Mouse (Mus musculus) liver, embryonic 15.5 days (tissue): ENCODE data around the gene H2-DMa. TPM values are rescaled to one million over a fixed set of nuclear protein-coding genes. Genes with fewer than 3 reads are reported as not detected.

ENCODE experiments used
- ATAC-seq: fragments of 200-750 bp; cut with Nextera tagmentation; 2 replicates; pipeline ENCODE4 v1.8.0; 2017; ENCODE audit warnings: moderate number of reproducible peaks, mild to moderate bottlenecking, moderate library complexity; ENCODE audit not compliant: insufficient read depth
- H3K27ac ChIP-seq: fragments of 300-500 bp; sonication (generic); replicated peaks from 2 replicates; pipeline ENCODE4 v1.5.1; 2015; ENCODE audit warnings: mild to moderate bottlenecking, inconsistent platforms
- H3K27me3 ChIP-seq: fragments of 300-500 bp; sonication (generic); 2 replicates; pipeline ENCODE4 v1.6.1; 2015; ENCODE audit warnings: mild to moderate bottlenecking, inconsistent platforms
- H3K36me3 ChIP-seq: fragments of 300-500 bp; sonication (generic); replicated peaks from 2 replicates; pipeline ENCODE4 v1.6.1; 2015; ENCODE audit warnings: moderate library complexity, mild to moderate bottlenecking, inconsistent platforms
- H3K4me1 ChIP-seq: fragments of 300-500 bp; sonication (generic); replicated peaks from 2 replicates; pipeline ENCODE4 v1.6.1; 2015; ENCODE audit warnings: inconsistent platforms
- H3K4me2 ChIP-seq: fragments of 300-500 bp; sonication (generic); 2 replicates; pipeline ENCODE4 v1.6.1; 2015; ENCODE audit warnings: moderate library complexity, mild to moderate bottlenecking, inconsistent platforms
- H3K4me3 ChIP-seq: fragments of 300-500 bp; sonication (generic); replicated peaks from 2 replicates; pipeline ENCODE4 v1.5.1; 2015; ENCODE audit warnings: mild to moderate bottlenecking, inconsistent platforms
- H3K9ac ChIP-seq: fragments of 300-500 bp; sonication (generic); 2 replicates; pipeline ENCODE4 v1.6.1; 2015; ENCODE audit warnings: moderate library complexity, mild to moderate bottlenecking, inconsistent platforms
- H3K9me3 ChIP-seq: fragments of 300-500 bp; sonication (generic); replicated peaks from 2 replicates; pipeline ENCODE4 v1.6.1; 2016; ENCODE audit warnings: inconsistent platforms
- WGBS: fragments of 180-500 bp; shearing (Covaris S2); methylation state at CpG from one replicate; pipeline ENCODE4 v1.1.7; 2015; ENCODE audit warnings: mixed read lengths; ENCODE audit not compliant: insufficient replicate concordance; 5-methylcytosine and 5-hydroxymethylcytosine counted together
- polyA plus RNA-seq: library from polyadenylated mRNA; unstranded; fragments of >200 nt; fragmentation: Nextera tagmentation; extraction: Ambion mirVana; gene quantifications from 2 replicates; pipeline ENCODE4 v1.2.1, GENCODE M21; 2015

H2-DMa gene
- polyA plus RNA-seq, 1 experiment from 2014 or later = 6.4 TPM

DNA sequence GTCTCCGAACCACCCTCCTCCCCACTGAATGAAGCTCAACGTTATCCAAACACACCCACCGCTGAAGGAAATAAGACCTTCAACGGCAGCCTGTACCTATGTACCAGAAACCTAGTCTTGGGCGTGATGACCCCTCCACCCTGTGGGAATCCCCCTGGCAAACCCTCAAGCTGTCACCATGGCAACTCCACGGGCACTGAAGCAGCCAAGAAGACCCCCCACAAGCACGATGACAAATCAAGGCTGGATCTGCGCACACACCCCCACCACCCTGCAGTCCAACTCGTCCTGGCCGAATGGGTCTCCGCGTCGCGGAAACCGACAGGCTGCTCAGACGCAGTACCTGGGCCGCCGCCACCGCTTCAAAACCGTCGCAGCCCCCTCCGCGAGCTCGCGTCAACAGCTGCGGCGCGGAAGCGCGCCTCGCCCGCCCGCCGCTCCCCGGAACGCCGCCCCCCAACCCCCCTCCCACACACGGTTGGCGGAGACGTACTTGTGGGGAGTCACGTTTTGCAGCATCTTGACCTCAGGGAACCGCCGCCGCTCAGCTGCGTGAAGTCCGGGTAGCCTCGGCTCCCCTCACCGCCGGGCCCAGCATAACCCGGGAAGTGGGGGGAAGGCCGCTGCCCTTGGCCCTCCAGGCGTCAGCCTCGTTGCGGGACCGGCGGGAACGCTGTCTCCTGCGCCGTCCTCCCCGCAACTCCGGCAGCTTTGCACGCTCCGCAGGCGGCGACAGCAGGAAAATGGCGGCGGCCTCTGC is 1.0 kb upstream of the H2-DMa start:
- H3K27me3 ChIP-seq = no peaks in the 10 kb centered on the region
- WGBS = under 1% methylated on average over 67 of the region's 67 CpGs
- H3K27ac ChIP-seq = peak overlapping the region; percentile 76
- H3K9ac ChIP-seq = peak overlapping the region; percentile 93
- ATAC-seq = no peak
- H3K4me3 ChIP-seq = peak overlapping the region; percentile 94
- H3K4me2 ChIP-seq = peak overlapping the region; percentile 99
- peaks cover 56% of the 10 kb centered on the region for H3K4me1 ChIP-seq
- peaks cover 55% of the 10 kb centered on the region for H3K36me3 ChIP-seq
- no peaks in the 10 kb centered on the region for H3K9me3 ChIP-seq

- Histone ChIP-seq H3K27me3 (no peaks in the 10 kb centered on the region), H3K27ac (peak overlapping the region; percentile 76), H3K9me3 (no peaks in the 10 kb centered on the region), H3K4me1 (peaks cover 61% of the 10 kb centered on the region), H3K36me3 (peaks cover 50% of the 10 kb centered on the region), H3K4me3 (peak overlapping the region; percentile 94), H3K9ac (peak overlapping the region; percentile 93), H3K4me2 (peak overlapping the region; percentile 99)
- under 1% methylated on average over 38 of the region's 38 CpGs for WGBS
- ATAC-seq = peak; percentile 28
Measured at GRCm38 (mm10) chr17:34118873-34119248, 480 bp upstream of the H2-DMa start.

DNA sequence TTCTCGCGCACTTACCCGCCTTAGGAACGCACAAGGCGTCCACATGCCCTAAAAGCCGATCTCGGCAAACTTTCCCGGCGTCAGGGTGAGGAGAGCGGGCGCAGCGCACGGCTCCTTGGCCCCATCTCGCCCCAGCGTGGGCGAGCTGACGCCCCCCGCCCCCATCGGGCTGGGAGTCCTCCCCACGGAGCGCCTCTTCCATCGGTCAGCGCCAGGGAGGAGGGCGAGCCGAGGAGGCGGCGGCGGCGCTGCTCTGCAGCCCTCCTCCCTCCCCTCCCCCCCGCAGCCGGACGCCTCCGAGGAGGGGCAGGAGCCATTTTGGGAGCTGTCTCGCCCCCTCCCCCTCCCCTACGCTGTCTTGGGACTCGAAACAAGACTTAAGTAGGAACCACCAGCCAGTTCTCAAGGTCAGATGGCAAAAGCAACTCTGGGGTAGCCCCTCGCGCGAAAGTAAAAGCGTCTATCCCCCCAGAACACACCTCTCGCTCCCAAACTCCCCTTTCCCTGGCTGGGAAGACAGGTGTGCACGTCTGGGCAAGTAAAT is 911 bp downstream of the H2-DMa start:
- peak overlapping the region; percentile 91 for H3K9ac ChIP-seq
- H3K36me3 ChIP-seq = peaks cover 36% of the 10 kb centered on the region
- H3K9me3 ChIP-seq = no peaks in the 10 kb centered on the region
- H3K27ac ChIP-seq = peak overlapping the region; percentile 99
- peak overlapping the region; percentile 99 for H3K4me2 ChIP-seq
- ATAC-seq = peak; percentile 6; the same call in 1 of the 2 replicates
- under 1% methylated on average over 41 of the region's 42 CpGs for WGBS
- no peaks in the 10 kb centered on the region for H3K27me3 ChIP-seq
- H3K4me3 ChIP-seq = peak overlapping the region; percentile 94
- H3K4me1 ChIP-seq = peaks cover 67% of the 10 kb centered on the region

GRCm38 (mm10) chr17:34120814-34121171 is 1.5 kb downstream of the H2-DMa start:
- H3K27me3 ChIP-seq = no peaks in the 10 kb centered on the region
- H3K4me2 ChIP-seq = peak overlapping the region; percentile 99
- peak; percentile 23 for ATAC-seq
- H3K9me3 ChIP-seq = no peaks in the 10 kb centered on the region
- peaks cover 67% of the 10 kb centered on the region for H3K4me1 ChIP-seq
- WGBS = 0% methylated on average over 31 of the region's 31 CpGs
- H3K27ac ChIP-seq = peak overlapping the region; percentile 99
- peak overlapping the region; percentile 91 for H3K9ac ChIP-seq
- peak overlapping the region; percentile 94 for H3K4me3 ChIP-seq
- H3K36me3 ChIP-seq = peaks cover 30% of the 10 kb centered on the region

DNA sequence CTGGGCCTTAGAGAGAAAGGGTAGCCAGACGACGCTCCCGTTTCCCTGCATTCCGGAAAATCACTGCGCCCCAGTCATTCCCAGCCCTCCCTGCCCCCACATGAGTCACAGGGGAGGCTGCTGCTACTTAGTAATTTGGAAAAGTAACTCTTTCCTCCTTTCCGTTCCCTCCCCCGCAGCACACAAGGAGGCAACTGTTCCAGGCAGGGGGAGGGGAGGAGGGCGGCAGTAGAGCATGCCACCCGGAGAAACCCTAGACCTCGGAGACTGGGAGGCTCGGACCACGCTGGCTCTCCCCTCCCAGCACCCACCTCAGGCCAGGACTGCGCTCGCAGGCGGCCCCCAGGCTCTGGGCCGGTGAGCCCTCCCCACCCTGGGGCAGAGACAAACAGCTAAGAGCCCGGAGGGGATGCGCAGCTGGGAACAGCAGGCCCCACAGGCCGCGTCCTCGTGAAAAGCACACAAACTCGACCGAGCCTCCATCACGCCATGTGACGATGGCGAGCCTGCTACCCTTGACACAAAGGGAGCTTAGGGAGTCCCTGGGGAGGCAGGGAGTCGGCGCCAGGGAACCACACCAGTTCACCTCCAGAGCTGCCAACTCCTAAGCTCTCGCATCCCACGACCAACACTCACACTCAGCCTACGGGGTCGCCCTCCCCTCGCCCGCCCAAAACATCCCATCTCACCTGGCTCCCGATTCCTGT is 2.0 kb downstream of the H2-DMa start:
- Histone ChIP-seq H3K9me3 (no peaks in the 10 kb centered on the region), H3K27ac (peak overlapping the region; percentile 99), H3K9ac (peak overlapping the region; percentile 91), H3K27me3 (no peaks in the 10 kb centered on the region), H3K36me3 (peaks cover 25% of the 10 kb centered on the region), H3K4me3 (peak overlapping the region; percentile 94), H3K4me2 (peak overlapping the region; percentile 99), H3K4me1 (peaks cover 68% of the 10 kb centered on the region)
- 0 out of 2 replicates have a peak, but pooled peaks have one; percentile 2 for ATAC-seq
- under 1% methylated on average over 35 of the region's 35 CpGs for WGBS

DNA sequence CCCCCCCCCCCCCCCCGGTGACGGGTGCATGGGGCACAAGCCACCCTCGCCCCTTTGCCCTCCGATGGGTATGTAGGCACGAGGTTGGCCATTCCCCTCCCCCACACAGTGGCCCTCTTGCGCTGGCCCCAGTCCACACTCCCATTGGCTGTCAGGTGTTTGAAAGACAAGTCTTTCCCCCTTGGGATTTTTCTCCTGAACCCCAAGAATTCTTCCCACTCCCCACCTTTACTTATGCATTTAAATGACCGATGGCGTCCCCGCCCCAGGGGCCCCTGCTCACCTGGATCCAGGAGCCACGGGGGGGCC is 2.5 kb downstream of the H2-DMa start:
- peak overlapping the region; percentile 91 for H3K9ac ChIP-seq
- peak overlapping the region; percentile 94 for H3K4me3 ChIP-seq
- peak overlapping the region; percentile 99 for H3K4me2 ChIP-seq
- no peaks in the 10 kb centered on the region for H3K9me3 ChIP-seq
- H3K4me1 ChIP-seq = peaks cover 68% of the 10 kb centered on the region
- peak overlapping the region; percentile 99 for H3K27ac ChIP-seq
- H3K27me3 ChIP-seq = no peaks in the 10 kb centered on the region
- no peak for ATAC-seq
- peaks cover 20% of the 10 kb centered on the region for H3K36me3 ChIP-seq
- 2% methylated on average over 7 of the region's 10 CpGs for WGBS

GRCm38 (mm10) chr17:34122188-34122984 is 3.0 kb downstream of the H2-DMa start, which contains the start of gene Brd2:
Gene Brd2 (minus strand): TSS chr17:34122634.
- WGBS = under 1% methylated on average over 75 of the region's 75 CpGs
- H3K9me3 ChIP-seq = no peaks in the 10 kb centered on the region
- peaks cover under 1% of the 10 kb centered on the region; the same call in 1 of the 2 replicates for H3K27me3 ChIP-seq
- peak within 1 kb of the TSS; percentile 94 for H3K4me3 ChIP-seq
- H3K4me1 ChIP-seq = peaks cover 68% of the 10 kb centered on the region
- H3K9ac ChIP-seq = peak within 1 kb of the TSS; percentile 91
- peaks cover 15% of the 10 kb centered on the region for H3K36me3 ChIP-seq
- peak; percentile 46 for ATAC-seq
- peak within 1 kb of the TSS; percentile 99 for H3K27ac ChIP-seq
- peak within 1 kb of the TSS; percentile 99 for H3K4me2 ChIP-seq

- peak overlapping the region; percentile 99 for H3K4me2 ChIP-seq
- peaks cover 70% of the 10 kb centered on the region for H3K4me1 ChIP-seq
- H3K9ac ChIP-seq = peak overlapping the region; percentile 91
- peaks cover 7% of the 10 kb centered on the region for H3K36me3 ChIP-seq
- H3K4me3 ChIP-seq = peak overlapping the region; percentile 94
- no peaks in the 10 kb centered on the region for H3K9me3 ChIP-seq
- H3K27me3 ChIP-seq = peaks cover 7% of the 10 kb centered on the region
- peak overlapping the region; percentile 99 for H3K27ac ChIP-seq
- no peak for ATAC-seq
- 1% methylated on average over 7 of the region's 7 CpGs for WGBS
Measured at GRCm38 (mm10) chr17:34123111-34123510, 3.8 kb downstream of the H2-DMa start.

- Histone ChIP-seq H3K4me1 (peaks cover 74% of the 10 kb centered on the region), H3K27me3 (peaks cover 11% of the 10 kb centered on the region), H3K27ac (peak overlapping the region; percentile 99), H3K9me3 (no peaks in the 10 kb centered on the region), H3K9ac (peak overlapping the region; percentile 91), H3K36me3 (peaks cover 3% of the 10 kb centered on the region), H3K4me3 (peak overlapping the region; percentile 94), H3K4me2 (peak overlapping the region; percentile 99)
- WGBS = 25% methylated on average over 2 of the region's 2 CpGs
- no peak for ATAC-seq
Measured at GRCm38 (mm10) chr17:34123518-34123917, 4.2 kb downstream of the H2-DMa start.

DNA sequence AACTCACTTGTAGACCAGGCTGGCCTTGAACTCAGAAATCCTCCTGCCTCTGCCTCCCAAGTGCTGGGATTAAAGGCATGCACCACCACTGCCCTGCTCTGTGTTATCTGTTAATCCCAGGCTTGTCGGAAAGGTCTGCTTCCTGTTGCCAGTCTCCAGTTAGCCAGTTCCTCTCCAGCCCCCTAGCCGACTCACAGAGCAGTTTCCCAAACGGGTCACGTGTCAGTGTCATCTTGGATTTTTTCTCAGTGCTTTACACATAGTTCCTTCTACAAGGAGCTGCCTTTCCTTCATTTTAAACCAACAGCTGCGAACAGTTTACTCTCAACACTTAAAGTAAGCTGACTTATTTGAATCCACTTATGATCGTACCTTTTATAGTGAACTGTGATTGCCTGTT is 5.3 kb downstream of the H2-DMa start:
- Histone ChIP-seq H3K27me3 (peaks cover 23% of the 10 kb centered on the region), H3K4me3 (no peak overlapping the region), H3K9me3 (no peaks in the 10 kb centered on the region), H3K4me2 (peak overlapping the region; percentile 99), H3K4me1 (peaks cover 83% of the 10 kb centered on the region), H3K9ac (no peak overlapping the region), H3K27ac (no peak overlapping the region), H3K36me3 (no peaks in the 10 kb centered on the region; the same call in 1 of the 2 replicates)
- WGBS = 23% methylated on average over 6 of the region's 6 CpGs
- ATAC-seq = no peak
